8 mouse cellular contexts compared by ENCODE assay signal in the genomic region with DNA sequence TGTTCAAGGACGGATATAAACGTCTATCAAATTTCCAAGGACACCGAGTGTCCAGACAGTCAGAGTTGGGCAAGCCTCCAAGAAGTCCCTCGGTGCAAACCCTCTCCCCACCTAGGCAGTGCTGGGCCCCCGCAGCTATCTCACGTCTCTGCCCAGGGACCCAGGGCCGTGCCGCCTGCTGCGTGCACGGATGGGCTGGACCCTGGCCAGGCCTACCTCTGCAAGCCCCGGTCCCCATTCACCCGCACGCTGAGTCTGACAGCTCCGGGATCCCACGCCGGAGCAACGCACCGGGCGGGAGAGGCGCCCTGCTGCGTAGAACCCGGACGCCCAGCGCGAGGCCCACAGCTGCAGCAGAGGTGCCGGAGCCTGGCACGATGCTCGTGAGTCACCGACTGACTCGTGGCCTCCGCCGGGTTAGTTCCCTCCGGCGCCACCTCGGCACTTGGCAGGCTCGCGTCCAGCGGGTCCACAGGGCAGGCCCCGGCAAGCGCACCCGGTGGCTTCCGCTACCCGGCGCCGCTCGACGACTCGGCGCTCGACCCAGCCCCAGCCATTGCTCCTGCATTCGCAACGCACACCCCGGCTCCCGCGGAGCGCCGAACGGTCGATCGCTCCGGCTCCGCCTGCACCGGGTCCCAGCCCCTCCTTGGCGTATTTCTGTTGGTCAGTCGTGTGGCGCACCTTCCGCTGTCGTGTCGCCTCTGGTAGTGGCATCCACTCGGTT. TPM values are rescaled to one million over a fixed set of nuclear protein-coding genes. Genes with fewer than 3 reads are reported as not detected.
DNase-seq lines count a peak whose midpoint lies in the region; ATAC-seq lines count a peak whose summit lies in the region.

No protein-coding gene starts in this region.

- WGBS in hindbrain, embryonic 15.5 days, result under 1% methylated on average over 54 of the region's 70 CpGs

- H3K9me3 ChIP-seq in hindbrain, embryonic 15.5 days, result no peaks in the 10 kb centered on the region

- peak overlapping the region; percentile 88 for H3K9ac ChIP-seq in hindbrain, embryonic 15.5 days

- DNase-seq in T-cell, adult 2 months (ENCODE audit: low spot score), result peak; percentile 86
- DNase-seq in cerebellum, postnatal 36 days, result peak; percentile 85 to 92
- DNase-seq in frontal cortex, postnatal 36 days (ENCODE audit: low spot score in 2 of 2), result peak; percentile 90 to 92
- DNase-seq in left cerebral cortex, adult 11 months (ENCODE audit: low spot score), result peak; percentile 71
- peak; percentile 96 for DNase-seq in lung, postnatal 36 days
- peak; percentile 93 for DNase-seq in retina, embryonic 14.5 days (ENCODE audit: low spot score)
- DNase-seq in thymus, postnatal 36 days, result peak; percentile 88 to 90

- H3K27ac ChIP-seq in hindbrain, embryonic 15.5 days (replicated peaks), result peak overlapping the region; percentile 86

- peaks cover 27% of the 10 kb centered on the region for H3K4me1 ChIP-seq in hindbrain, embryonic 15.5 days (replicated peaks)

- no peaks in the 10 kb centered on the region for H3K36me3 ChIP-seq in hindbrain, embryonic 15.5 days

- H3K4me2 ChIP-seq in hindbrain, embryonic 15.5 days, result peak overlapping the region; percentile 82

- ATAC-seq in hindbrain, embryonic 15.5 days (ENCODE audit: low FRiP score, low read depth), result peak; percentile 98

- H3K27me3 ChIP-seq in hindbrain, embryonic 15.5 days, result no peaks in the 10 kb centered on the region

- peak overlapping the region; percentile 90 for H3K4me3 ChIP-seq in hindbrain, embryonic 15.5 days

RNA-seq across cellular contexts. Expression of gene Gne, which starts 11.7 kb away (rescaled TPM):
- polyA plus RNA-seq in hindbrain, embryonic 15.5 days (2015; fragmentation: Nextera tagmentation; extraction: Ambion mirVana), result 25.1 and 28.6 TPM in 2 replicates

Comparison
In these comparisons a context has a peak if more than half of its experiments do, and no peak if none do; other contexts are left out.
1. Peak in every context shown above with its lines: DNase-seq, ATAC-seq, H3K4me3 ChIP-seq and H3K27ac ChIP-seq.